Mouse (Mus musculus) megakaryocyte progenitor cell, adult 5-6 weeks (primary cell): ENCODE measurements around the gene Frrs1l. TPM values are rescaled to one million over a fixed set of nuclear protein-coding genes. Genes with fewer than 3 reads are reported as not detected.

ENCODE experiments used
- ATAC-seq: replicated peaks from 2 replicates; pipeline ENCODE4 v1.8.0; 2016; ENCODE audit warnings: mild to moderate bottlenecking, moderate TSS enrichment, inconsistent platforms; ENCODE audit not compliant: poor library complexity
- total RNA-seq, 2 experiments: library from RNA; stranded (forward) in 1 of 2; stranded (reverse) in 1 of 2; fragments of 157-497, 149-512 nt in 1 of 2; fragments of 200-1000 nt in 1 of 2; gene quantifications; 2 replicates each; pipeline versions ENCODE4 v1.2.3 to v1.2.4; 2015 to 2017

Frrs1l gene
- total RNA-seq, 2 experiments from 2014 or later, result not detected

GRCm38 (mm10) chr4:56989431-56990214 is 568 bp downstream of the Frrs1l start:
- no peak for ATAC-seq

DNA sequence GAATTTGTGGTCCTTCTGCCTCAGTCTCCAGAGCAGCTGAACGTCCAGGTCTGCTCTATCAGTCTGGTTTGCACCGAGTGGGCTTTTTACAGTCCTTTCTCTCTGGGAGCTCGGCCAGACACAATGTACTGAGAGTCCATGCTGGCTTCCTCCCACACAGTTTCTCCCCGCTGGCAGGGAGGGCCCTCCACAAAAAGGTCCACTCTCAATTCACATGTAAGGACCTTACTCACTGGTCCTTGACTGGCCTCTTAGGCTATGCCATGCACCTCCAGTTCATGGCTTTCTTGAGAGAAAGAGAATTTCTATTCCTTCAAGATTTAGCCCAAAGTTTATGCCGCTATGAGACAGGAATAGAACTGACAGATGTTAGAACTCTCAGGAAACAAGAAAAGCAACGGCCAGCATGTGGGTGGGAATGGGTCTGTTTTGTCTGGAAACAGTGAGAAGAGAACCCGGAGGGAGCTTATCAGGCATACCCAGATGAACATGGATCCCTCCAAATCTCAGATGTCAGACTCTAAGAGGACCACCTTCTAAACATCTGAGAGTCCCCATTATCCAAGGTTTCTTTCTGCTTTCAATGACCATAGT is 24.5 kb downstream of the Frrs1l start:
- no peak for ATAC-seq

GRCm38 (mm10) chr4:56963687-56964086 is 26.5 kb downstream of the Frrs1l start:
- no peak for ATAC-seq

DNA sequence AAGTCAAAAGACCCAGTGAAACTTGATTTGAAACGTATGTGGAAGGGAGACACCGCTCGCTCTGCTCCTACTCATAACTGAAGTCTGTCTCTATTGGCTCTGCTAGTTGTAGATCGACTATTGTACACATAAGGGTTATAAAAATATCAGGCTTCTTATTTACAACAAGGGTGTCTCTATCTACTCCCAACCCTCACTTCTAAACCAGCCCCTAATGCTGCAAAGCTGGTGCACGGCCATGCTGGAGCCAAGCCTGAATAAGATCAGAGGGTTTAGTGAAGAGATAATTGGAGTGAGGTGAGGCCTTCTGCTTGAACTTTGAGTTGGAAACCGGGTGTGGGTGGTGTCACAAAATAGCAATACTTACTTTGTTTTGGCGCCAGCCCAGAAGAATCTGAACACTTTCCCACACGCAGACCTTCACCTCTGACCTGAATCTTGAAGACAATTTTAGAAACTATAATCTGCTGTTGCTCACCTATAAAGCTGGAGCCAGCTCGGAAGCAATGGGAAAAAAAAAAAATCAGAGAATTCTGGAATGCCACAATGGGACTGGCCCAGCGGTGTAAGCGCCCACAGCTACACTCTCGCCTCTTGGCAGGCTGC is 28.8 kb downstream of the Frrs1l start:
- ATAC-seq, result no peak

DNA sequence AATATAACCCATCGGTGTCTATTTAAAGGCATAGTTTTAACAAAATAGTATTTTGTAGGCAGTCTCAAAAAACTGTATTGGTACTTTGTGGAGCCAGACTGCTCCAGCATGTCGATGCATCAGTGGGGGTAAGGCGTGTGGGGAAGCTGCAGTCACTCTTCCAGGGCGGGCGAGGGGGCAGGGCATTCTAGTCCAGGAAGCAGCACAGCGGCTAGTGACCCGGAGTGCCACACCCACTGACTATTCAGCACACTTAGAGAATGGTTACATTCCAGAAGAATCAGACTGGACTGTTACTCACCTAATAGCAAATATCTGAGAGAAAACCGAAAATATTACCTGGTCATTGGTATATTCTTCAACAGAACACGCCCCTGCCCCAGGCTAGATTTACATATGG is 32.7 kb downstream of the Frrs1l start:
- ATAC-seq, result peak; percentile 44; the same call in 1 of the 2 replicates

DNA sequence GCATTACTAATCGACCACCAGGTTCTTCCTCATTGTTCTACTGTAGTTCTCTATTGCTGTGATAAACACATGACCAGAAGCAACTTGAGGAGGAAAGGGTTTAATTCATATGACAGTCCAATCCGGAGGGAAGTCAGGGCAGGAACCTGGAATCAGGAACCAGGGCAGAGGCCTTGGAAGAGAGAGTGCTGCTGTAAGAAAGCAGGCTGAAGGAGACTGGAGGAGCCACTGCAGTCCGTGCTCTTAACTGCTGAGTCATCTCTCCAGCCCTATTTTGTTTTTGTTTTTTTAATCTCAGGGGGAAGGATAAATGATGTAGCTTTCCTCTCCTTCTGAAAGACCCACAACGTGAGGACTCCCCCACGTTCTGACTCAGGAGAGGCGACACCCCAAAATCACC is 37.0 kb downstream of the Frrs1l start:
- ATAC-seq, result no peak

DNA sequence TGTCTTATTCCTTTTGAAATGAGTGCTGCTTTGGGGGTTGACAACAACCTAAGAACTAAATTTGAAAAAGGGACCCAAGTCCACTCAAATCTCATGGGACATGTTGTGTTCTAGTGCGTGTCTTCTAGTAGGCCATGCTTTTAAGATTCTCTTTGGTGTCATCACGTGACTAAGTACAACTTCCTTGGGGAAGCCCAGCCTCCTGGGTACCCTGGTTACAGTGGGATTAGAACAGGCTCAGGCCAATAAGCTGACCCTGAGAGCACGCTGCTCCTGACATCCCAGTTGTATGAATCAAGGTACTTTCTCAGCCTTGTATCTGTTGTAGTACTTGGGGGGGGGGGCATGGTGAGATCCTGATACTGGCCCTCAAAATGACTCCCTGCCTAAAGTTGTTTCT is 38.5 kb downstream of the Frrs1l start:
- ATAC-seq, result no peak

DNA sequence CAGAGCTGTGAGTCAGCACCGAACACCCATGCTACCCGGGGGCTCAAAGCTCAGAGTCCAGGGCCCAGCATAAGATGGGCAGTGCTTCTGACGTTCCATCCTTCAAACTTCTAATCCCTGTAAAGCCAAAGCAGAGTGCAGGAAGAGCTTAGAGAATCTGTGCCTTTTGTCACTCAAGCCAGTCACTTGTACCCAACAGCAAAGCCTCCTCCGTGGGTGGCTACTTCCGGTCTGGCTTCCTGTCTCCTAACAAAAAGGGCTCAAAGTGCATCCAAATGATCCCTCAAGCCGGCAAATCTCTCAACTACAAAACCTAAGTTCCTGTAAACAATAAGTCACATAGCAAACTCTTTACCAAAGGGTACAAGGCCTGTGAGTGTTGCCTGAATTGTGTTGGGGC is 40.7 kb downstream of the Frrs1l start:
- no peak for ATAC-seq

- peak; percentile 96 for ATAC-seq
Measured at GRCm38 (mm10) chr4:56946641-56947640, 43.2 kb downstream of the Frrs1l start, which contains the start of gene Tmem245. Gene Tmem245 (minus strand): TSS chr4:56947437.

- ATAC-seq, result no peak
Measured at GRCm38 (mm10) chr4:56946180-56946579, 44.0 kb downstream of the Frrs1l start.

- no peak for ATAC-seq
Measured at GRCm38 (mm10) chr4:56944286-56944685, 45.9 kb downstream of the Frrs1l start.

GRCm38 (mm10) chr4:56943258-56943657 is 46.9 kb downstream of the Frrs1l start:
- ATAC-seq, result no peak

GRCm38 (mm10) chr4:56942567-56942966 is 47.6 kb downstream of the Frrs1l start:
- ATAC-seq, result no peak

GRCm38 (mm10) chr4:56941481-56941880 is 48.7 kb downstream of the Frrs1l start:
- ATAC-seq, result no peak

DNA sequence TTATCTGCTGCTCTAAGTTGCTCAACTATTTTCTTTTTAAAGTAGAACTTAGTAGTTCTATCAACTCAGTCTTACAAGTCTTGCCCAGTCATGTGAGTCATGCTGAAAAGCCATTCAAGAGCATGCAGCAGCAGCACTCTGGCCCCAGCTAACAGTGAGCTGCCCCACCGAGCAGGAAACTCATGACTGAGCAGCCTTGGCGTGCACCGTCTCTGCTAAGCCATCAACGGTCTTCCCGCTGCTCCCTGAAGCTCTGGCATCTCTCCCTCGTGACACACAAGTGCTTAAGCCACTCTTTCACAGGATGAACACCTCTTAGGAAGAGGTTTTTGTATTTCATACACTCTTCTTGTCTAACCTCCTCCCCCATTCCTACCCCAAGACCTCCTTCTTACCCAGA is 53.1 kb downstream of the Frrs1l start:
- ATAC-seq, result no peak

DNA sequence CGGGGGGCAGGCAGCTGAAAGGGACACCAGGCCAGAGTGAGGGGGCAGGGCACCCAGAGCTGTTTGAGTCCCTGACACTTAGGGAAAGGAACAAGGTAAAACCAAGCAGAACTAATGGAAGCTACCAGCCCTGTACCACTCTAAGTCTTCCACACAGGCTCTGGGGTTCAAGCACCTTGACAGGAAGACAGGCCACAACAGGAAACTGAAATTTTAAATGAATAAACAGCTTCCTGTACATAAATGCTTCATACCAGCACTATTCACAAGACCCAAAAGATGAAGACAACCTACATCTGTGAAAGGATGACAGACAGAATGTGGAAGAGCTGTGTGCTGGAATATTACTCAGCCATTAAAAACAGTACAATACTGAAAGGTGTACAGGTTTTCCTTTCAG is 54.9 kb downstream of the Frrs1l start:
- no peak for ATAC-seq

- no peak for ATAC-seq
Measured at GRCm38 (mm10) chr4:56933154-56933553, 57.0 kb downstream of the Frrs1l start.

GRCm38 (mm10) chr4:56932096-56932495 is 58.1 kb downstream of the Frrs1l start:
- 0 out of 2 replicates have a peak, but pooled peaks have one; percentile 29 for ATAC-seq

DNA sequence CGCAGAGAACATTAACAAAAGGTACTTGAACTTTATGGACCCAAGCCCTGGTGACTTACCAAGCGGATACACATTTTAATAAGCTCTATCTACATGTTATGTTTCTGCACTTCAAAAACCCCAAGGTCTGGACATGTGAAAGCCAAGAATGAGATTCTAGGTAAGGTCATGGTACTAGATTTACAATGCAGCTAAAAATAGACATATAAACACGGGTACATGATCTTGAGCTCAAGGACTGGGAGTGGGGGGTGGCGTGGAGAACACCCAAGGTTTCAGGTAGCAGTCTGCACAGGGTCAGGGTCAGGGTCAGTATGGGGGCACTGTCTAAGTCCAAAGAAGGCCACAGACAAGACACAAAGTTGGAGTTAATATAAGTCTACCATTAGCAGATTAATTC is 59.9 kb downstream of the Frrs1l start:
- no peak for ATAC-seq

DNA sequence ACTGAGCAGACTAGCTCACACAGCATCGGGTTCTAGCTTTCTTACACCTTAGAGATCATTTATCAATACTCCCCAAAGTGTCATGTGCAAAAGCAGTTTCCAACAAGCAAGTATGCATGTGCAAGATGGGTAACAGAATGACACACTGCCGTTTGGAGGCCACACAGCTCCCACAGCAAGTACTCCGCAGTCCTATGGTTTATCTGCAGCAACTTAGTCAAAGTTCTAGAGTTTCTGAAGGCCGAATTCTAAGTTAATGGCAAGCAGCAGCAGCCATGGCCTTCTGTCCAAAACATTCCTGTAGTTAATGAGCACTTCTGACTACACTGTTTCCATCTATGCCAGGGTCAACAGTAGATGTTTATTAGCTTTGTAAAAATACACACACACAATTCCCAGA is 63.2 kb downstream of the Frrs1l start:
- no peak for ATAC-seq

- ATAC-seq, result no peak
Measured at GRCm38 (mm10) chr4:56922229-56922628, 68.0 kb downstream of the Frrs1l start.
